Mouse (Mus musculus) testis, postnatal 14 days (tissue): Measurements from ENCODE around the gene Apbb2.

Experiments
- DNase-seq: peaks from one replicate; pipeline ENCODE4 v3.0.0; 2021; ENCODE audit warnings: low spot score

The Apbb2 gene

DNA sequence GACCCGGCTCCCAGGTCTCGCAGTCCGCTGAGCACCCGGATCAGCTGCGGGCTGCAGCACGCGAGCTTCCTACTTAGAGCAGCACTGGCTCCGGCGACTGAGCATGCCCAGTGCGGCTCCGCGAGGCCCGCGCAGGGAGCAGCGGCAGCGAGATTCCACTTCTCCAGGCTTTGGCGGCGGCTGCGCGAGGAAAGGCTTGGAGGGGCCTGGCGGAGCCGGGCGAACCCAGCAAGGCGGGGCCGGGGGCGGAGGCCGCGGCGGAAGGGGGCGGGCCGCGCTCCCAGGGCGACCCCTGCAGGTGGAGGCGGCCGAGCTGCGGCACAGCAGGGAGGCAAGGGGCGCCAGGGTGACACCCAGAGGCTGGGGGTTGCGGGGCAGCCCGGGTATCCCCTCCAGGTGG lies at the start of gene Apbb2:
Gene Apbb2, minus strand, starts transcription at position 188 of the 400 bp plus-strand sequence.
- DNase-seq, result peak; percentile 92

DNA sequence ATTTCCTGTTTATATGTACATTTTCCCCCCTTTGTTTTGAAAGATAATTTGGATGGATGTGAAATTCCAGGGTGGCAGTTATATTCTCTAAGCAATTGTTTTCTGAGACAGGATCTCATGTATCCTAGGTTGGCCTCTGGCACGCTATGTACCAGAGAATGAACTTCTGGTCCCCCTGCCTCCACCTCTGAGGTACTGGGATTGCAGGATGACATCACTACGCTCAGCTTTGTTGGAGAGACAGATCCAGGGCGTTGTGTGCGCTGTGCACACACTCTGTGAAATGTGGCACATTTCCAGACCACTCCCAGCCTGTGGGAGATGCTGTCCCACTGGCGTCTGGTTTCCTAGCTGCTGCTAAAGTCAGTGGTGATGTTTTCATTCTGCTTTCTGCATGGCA lies 35.6 kb upstream of the Apbb2 start:
- DNase-seq, result no peak

DNA sequence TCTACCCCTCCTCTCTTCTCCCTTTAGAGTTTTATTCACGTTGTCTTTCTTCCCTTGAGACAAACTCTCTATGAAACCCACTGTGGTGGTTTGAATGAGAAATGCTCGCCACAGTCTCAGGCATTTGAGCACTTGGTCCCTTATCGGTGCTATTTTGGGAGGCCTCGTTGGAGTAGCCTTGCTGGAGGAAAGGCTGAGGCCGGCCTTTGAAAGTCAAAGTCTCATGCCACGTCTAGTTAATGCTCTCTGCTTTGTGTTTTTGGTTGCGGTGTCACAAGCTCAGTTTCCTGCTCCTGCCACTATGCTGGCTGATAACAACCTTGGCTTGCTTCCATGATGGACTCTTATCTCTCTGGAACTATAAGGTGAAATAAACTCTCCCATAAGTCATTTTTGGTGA lies 28.9 kb upstream of the Apbb2 start:
- no peak for DNase-seq

DNA sequence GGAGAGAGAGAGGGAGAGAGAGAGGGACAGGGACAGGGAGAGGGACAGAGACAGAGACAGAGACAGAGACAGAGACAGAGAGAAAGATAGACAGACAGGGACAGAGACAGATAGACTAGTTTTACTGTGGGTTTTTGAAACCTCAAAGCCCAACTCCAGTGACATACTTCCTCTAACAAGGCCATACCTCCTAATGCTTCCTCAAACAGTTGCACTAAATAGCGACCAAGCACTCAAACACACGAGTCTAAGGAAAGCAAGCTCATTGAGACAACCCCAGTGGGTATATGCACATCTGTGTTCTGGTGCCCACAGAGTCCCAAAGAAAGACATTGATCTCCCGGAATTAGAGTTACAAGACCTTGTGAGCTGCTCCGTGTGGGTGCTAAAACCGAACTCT lies 24.7 kb upstream of the Apbb2 start:
- no peak for DNase-seq

DNA sequence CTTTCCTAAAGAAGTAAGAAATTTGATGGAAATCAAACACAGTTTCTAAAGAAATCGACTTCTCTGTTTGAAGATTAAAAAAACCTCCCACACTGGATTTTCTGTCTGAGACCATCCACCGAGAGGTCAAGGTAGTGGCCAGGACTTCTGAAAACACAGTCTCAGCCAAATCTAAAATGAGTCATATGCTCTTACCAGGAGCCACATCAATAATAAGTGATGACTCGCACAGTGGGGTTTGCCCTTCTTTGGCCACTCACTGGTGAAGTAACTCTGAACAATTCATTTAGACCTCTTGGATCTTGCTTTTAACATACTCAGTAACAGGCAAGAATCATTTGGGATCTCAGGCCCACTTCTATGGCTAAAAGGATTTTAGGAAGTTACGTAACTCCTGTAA lies 23.6 kb upstream of the Apbb2 start:
- DNase-seq, result no peak

DNA sequence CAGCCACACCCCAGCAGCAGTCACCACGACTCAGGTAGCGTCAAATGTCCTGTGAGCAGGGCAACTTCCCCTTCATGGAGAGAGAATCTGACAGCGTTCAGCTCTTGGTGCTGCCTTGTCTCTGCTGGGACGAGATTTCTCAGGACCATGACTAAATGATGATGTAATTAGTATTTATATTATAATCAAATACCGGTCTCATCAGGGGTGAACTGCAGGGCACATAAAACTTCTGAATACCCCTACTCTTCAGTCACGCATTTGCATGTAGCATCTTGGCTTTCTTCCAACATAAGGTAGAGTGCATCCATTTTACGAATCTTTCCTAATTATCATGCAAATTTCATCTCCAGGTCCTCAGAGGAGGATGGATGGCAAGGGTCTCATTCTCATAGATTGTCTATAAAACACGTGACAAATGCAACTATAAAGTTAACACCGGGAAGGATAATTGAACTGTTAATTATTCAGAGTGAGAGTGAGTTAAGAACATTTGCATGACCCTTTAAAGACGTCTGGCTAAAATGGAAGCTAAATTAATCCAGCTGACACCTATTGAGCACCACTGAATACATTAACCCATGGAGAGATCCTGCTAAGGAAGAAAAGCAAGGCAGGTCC lies 17.0 kb upstream of the Apbb2 start:
- DNase-seq, result no peak

DNA sequence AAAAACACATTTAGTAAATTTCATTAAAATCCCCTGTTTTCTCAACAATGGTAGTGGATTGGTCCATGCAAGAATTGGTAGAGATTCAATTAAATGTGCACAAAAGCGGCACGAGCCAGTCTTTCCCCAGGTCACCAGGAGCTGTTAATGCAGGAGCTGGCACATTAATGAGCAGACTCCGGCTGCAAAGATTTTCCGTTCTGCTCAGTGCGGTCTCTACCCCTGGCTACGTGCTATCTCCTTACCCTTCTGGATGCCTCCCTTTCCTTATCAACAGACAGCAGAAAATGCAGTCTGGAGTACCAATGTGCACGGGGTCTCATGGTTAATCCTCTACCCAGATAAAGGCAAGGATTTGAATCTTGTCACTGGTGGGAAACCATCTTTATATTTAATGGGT lies 9.2 kb upstream of the Apbb2 start:
- DNase-seq, result no peak

DNA sequence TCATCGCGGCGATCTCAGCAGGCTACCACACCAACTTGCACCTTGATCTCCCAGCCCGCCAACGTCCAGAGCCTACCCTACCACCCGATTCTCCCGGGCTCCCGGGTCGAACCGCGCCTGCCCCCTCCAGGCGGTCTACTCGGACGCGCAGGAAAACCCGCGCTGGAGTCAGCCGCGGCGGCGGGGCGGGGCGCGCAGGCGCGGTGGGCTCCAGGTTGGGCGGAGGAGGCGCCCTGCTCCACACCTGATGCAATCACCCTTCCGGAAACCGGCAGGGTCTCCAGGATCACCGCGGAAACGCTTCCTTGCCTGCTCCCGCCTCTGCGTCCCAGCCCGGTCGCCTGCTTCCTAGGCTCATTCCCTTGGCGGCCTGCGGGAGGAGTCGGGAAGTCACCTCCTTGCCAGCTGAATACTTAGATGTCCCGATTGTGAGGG lies 1.6 kb upstream of the Apbb2 start:
- DNase-seq, result peak; percentile 82

DNA sequence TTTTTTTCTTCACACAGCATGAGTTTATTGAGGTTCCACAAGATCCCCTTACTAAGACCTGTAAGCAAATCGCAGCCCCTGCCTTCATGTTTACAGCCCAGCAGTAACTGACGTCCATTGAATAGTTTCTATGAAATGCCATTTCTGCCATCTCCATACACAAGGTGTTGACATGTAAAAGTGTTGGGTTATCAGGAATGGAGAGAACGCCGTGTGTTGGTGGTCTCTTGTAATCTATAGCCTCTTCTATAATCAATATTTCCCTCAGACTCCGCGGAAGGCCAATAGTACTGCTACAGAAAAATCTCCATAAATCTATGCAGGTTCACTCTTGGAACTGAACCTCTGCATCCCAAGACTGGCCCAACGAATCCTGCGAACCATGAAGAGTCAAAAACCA lies 1.1 kb upstream of the Apbb2 start:
- no peak for DNase-seq

DNA sequence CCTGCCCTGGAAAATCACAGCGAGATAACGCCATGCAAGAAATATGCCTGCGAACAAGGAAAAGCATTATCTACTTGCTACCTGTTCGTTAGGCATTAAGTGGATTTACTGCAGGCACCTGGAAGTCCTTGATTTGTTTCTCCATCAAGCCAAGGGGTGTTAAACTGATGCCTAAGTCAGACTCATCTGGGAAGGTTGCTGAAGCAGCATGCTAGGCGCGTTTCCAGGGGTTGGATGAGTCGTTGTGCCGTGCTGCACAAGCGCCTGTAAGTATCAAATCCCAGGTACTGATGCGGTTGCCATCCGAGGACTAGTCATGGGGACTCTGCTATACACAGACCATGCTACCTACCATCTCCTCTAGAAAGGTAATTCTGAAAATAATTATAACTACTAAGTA lies 611 bp upstream of the Apbb2 start:
- DNase-seq, result no peak

DNA sequence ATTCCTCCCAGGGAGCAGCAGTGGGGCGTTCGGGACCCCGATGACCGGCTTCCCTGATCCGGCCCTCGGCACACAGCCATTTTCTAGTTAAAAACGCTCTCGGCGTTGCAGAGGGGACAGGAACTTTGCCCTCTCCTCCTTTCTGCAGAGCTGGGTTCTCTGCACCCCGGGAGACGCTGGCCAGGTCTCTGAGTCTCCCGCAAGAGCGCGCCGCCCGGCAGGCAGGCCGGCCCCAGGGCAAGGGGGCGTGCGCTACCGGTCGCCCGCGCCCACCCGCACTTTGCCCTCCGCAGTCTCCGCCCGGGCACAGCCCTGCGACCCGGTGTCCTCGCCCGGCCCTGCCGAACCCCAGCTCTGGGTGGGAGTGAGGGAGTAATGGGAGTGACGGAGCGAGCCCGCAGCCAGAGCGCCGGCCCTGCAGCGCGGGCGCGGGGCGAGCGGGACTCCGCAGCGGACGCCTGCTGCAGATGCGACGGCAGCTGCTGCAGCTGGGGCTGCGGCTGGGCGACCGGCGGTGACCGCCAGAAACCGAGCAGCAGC lies 593 bp downstream of the Apbb2 start:
- peak; percentile 32 for DNase-seq

DNA sequence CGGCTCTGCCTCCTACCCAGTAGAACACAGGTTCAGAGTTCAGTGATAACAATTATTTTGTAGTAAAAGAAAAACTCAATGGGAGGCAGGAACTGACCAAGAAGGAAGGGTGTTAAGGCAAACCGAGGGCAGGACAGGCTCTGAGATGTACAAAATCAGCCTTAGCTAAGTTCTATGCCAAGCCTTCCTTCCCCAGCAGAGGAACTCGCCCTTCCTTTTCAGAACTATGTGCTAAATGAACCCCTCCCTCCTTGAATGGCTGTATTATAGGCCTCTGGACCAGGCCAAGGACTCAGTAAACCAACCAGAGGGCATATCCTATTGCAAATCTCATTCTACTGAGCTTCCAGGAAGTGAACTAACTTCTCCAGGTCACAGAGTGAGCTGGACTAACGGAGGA lies 3.6 kb downstream of the Apbb2 start:
- no peak for DNase-seq

DNA sequence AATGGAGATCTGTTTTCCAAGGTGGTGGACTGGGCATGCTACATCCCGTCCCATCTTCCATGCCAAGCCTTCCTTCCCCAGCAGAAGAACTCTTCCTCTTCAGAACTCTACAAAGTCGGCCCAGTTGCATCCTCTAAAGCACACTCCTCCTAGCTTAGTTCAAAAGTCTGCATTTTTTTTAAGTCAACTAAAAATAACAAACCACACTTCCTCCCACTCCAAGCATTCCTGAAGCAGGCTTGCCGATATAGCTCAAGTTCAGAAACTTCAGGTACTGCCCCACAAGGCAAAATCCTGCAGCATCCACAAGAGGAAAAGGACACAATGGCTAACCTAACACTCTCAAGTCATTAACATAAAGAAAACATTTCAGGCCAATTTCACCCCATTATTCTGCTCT lies 4.9 kb downstream of the Apbb2 start:
- no peak for DNase-seq

DNA sequence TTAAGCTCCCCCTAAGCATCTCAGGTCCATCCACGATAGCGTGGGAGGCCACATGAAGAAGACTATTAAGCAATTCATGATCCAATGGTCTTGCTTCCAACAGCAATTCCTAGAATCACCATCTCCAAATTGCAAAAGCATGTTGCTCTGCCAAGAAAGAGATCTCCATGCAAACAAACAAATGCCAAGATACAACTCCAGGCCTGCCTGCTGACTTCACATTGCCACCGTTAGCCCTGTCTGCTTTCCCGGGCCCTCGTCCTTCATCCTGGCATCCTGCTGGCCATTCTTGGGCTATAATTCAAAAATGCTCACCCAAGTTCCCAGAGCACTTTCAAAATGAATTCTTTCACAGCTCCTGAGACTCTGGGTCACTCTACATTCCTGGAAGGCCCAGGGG lies 5.6 kb downstream of the Apbb2 start:
- DNase-seq, result no peak

DNA sequence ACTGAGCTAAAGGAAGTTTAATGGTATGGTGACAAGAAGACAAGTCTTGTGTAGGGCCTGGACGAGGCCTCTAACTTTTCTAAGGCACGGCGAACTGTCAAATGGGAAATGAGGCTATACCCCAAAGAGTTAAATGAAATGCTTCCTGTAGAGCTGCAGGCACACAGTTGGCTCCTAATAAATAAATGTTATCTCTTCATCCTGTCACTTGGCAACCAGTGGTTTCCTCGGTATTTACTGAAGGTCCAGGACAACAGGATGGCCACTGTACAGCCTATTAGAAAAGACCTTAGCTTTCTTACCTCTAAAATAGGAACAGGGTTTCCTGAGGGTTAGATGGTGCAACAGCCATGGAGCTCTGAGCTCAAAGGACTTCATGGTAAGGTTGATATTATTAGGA lies 6.7 kb downstream of the Apbb2 start:
- DNase-seq, result no peak

DNA sequence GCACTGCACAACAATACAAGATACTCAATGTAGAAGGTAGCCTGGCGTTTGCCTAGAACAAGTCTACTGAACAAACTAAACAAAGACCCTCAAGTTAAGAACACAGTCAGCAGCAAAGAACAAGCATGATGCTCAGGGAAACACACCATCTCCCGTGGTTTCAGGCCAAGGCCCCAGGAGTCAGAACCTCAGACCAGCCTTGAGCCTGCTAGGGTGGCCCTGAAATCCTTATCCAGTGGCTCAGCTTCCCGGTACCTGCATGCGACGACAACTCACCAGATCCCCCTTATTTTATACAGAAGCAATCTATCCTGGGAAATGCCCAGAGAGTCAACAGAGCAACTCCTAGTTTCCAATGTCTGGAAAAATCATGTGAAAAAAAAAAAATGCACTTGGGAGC lies 7.2 kb downstream of the Apbb2 start:
- DNase-seq, result no peak

DNA sequence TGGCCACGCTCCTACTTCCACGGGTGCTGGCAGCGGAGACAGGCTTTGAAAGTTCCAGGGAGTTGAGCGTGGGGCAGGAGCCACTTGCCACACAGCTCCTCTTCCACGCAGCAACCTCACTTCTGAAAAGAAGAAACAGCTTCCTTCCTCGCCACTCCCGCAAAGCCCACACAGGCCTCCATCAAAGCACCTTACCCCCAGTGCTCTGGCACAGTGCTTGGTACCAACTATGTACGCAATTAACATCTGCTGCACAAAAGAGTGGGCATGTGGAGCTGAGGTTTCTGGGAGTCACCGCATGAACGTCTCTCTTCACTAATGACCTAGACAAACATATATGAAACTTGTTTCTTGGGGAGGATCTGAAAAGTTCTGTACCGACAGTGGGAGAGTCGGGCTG lies 8.3 kb downstream of the Apbb2 start:
- no peak for DNase-seq

DNA sequence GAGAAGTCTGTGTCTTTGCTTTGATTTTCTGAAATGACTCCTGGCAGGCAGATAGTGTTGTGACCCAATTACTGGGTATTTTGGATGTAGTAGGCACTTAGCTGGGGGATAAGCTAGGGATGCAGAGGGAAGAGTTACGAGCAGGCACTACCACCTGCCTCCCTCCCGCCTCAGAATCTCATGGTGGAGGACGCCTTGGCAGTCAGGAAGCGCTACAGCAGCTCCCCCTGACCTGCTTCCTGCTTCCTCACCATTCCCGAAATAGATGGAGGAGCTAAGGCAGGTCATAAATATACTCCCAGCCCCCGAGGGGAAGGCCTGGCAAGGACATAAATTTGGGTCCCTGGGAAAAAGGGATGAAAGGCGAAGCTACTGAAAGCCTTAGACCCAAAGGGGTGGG lies 9.3 kb downstream of the Apbb2 start:
- no peak for DNase-seq

DNA sequence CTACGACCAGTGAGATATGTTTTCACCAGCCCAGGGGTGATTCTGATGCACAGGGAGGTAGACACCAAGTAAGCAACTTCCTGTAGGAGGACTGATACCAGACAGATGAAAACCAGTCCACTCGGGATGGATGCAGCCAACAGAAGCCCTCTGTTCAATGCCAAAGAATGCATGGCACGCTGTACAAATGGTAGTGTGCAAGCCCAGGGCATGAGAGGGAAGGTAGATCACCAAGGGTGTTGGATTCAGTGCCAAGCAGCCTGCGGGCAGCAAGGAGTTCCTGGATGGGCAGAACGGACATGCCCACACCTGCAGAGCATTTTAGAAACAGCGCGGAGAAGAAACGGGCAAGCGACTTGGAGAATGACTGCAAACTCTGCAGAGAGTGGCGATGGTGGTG lies 10.8 kb downstream of the Apbb2 start:
- no peak for DNase-seq

DNA sequence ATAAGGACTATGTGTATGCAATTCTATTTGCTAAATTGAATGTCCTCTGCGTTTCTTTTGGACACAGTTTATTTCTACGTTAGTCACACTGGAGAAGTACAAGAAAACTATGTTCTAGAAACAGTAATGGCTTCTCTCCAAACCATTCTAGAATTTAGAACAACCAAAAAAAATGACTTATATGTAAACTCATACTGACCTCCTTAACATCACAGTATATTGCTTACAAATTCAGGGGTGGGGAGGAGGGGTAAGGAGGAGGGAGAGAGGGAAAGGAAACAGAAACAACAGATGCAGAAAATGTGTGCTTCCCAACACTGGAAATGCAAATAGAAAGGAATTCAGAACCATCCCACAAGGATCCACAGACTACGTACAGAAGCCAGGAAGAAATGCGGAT lies 11.4 kb downstream of the Apbb2 start:
- no peak for DNase-seq

DNA sequence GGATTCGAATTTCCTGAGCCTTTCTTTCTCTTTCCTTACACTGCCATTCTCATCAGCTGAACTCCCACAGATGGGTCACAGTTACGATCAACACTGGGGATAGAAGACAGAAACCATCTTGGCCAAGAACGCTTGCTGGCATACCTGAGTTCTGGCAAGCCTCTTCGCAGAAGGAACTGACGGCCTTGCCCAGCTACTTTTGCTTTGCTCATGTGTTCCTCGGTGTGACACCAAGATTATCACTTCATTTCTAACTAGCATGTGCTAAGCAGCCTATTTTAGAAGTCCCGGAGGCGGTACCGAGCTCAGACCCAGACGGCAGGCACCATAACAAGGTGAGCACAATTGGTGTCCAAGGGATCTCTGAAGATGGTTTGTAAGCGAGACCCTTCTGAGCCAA lies 12.9 kb downstream of the Apbb2 start:
- no peak for DNase-seq

DNA sequence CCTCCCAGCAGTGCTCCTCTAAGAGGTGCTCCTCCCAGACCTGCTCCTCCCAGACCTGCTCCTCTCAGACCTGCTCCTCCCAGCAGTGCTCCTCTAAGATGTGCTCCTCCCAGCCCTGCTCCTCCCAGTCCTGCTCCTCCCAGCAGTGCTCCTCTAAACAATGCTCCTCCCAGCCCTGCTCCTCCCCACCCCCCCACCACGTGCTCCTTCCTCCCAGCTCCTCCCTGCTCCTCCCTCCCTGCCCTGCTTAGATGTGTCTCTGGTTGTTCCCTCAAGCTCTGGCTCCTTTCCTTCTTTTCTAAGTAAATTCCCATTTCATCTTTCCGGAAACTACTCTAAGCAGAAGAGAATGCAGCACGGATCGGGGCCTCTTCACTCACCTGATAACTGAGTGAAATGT lies 14.2 kb downstream of the Apbb2 start:
- DNase-seq, result no peak

DNA sequence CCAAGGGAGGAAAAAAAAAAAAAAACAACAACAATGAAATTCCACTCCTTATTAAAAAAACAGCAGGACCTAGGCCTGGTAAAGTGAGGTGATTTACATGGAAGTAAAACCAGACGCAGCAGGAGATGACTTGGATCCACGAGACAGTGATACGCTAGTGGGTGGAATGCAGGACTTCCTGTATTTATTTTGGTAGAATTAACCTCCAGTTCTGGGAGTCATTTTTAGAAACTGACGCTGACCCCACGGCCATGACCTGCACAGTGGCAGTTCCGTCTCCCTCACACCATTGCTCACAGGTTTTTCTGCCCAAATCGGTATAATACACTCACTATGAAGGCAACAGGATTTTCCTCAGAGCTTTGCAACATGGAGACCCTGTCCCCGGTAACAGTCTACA lies 14.8 kb downstream of the Apbb2 start:
- DNase-seq, result no peak

DNA sequence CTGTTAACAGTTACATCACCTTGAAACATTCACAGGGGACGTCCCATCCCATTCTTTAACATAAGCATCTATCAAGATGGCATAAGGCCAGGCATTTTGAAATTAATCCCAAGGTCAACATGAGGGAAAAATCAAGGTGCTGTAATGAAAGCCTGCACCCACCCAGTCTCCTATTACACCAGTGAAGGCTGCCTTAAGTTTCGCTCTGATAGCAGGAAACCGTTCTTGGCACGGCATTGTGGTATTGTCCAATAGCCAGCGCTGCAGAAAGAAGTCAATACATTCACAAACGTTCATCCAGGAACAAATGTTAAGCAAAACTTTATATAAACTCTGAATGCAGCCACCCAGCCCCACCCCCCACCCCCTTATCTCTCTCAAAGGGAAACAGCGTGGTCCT lies 15.4 kb downstream of the Apbb2 start:
- no peak for DNase-seq
